Mouse (Mus musculus): ENCODE measurements around the gene Rsph1.

DNA sequence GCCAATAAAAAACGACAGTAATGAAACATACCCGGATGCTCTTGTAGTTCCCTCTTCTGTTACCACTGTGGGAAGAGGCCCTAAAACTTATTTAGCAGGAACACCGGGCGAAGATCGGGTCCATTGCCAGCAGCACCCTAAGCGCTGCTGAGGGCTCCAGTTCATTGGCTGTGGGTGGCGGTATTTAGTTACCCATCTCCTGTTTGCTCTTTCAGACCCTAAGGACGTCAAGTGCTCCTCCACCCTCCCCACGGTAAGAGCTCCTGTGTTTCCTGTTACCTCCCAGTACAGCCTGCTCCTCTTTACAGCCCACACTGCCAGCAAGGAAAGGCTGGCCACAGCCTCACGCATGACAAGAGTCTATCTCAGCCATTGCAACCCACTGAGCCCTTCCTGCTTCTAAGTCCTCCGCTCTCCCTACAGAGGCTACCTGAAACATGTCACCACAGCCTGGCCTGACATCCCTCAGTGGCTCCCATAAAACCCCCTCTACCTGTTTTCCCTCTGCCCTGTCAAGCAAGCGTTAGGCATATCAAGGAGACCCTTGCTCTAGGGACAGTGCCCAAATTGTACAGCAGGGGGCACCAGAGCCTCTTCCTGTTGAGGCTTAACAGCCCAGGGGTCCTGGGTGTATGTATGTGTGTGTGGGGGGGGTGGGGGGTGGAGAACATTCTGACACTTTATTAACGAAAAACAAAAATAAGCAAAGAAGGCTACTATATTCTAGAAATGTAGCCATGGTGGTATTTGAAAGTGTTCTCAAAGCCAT, 48.5 kb upstream of the Rsph1 start:
- TF ChIP-seq CTCF (IDR thresholded peaks at IDR 0.05; ENCODE audit: insufficient read depth, low read length) (peak; percentile 52), POLR2A (IDR thresholded peaks at IDR 0.05; ENCODE audit: borderline replicate concordance, extremely low read depth, low read depth, low read length) (0 out of 2 replicates have a peak, but pooled peaks have one; percentile 11)
